Mouse (Mus musculus): ENCODE measurements around the gene Pkd1l3.

Gene Pkd1l3

DNA sequence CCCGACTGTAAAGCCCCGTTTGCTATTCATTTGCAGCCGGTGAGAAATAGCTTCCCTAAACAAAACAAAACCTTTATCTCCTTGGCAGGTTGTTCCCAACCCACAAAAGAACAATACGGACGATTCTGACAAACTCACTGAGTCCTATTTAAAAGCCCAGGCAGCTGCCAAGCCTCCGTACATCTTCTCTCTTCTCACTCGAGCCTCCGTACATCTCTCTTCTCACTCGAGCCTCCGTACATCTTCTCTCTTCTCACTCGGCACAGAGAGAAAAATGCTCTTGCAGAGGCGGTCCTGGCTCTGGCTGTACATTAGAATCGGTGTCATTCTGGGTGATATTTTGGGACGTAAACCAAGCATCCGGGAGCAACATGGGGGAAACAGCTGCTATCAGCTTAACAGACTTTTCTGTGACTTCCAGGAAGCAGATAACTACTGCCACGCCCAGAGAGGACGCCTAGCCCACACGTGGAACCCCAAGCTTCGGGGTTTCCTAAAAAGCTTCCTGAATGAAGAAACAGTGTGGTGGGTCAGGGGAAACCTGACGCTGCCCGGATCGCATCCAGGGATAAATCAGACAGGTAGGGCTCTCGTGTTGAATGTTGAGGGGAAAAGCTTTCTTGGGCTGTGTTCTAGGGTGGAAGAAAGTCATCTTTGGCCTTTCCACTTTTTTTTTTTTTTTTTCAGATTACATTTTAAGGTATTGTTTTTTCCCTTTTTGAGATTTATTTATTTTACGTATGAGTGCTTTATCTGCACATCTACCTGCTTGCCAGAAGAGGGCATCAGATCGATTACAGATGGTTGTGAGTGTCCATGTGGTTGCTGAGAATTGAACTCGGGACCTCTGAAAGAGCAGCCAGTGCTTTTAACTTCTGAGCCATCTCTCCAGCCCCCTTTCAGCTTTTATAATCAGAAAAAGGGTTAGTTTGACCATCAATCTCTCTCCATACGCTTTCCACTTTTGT is at the start of gene Pkd1l3:
Pkd1l3 (plus strand) TSS at position 275 of the 968 bp plus-strand sequence.
- DNase-seq, result no peak

DNA sequence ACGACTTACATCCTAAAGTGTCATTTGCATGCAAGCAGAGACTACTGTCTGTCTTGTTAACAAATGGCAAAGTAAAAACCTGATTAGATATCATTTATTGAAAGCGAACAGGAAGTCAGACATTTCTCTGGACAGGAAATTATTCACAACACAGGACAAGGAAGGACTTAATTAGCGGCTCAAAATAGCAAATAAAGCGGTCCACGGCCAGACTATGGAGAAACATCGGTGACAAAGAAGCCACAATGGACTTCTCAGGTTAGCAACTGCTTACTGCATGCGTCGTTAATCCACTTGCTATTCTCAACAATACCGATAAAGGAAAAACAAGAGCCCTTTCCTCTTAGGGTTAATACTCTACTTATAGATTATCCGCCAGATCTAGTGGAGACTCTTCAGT is 49.6 kb upstream of the Pkd1l3 start:
- no peak for DNase-seq

DNA sequence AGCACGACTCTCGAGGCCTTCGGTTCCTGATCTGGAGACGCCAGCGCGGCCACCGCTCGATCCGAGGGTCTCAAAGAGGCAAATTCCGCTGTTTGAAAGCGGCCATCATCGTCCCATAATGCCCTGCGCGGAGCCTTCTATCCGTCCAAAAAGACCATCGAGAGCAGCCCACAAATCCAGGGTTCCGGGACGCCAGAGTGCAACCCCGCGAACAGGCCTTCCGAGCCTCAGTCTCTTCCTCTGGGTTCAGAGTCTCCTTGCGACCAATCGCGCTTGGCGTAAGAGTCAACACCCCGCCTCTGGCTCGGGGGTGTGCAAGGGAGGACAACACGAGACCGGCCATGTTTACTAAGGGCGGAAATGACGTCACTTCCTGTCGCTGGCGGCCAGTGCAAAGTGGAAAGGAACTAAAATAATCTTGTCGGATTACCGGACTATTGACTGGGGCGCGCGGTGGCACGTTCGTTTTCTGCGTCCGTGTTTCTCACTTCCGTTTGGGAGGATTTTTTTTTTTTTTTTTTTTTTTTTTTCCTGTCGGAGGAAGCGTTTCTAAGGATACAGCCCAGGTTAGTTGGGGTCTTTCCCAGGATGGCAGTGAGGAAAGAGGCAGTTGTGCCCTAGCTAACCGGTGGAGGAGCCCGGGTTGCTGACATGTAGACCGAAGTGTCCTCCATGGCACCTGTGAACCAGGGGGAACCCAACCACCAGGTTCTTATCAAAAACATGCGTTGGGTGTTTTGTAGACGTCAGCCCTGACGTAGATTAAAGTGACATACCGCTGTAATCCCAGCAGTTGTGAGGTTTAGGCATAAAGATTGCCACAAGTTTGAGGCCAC is 48.6 kb upstream of the Pkd1l3 start, which contains the start of the genes Dhx38 and Txnl4b:
Dhx38 (minus strand) TSS at position 364 of the 836 bp plus-strand sequence.
Txnl4b (plus strand) TSS at position 395 of the 836 bp plus-strand sequence.
- DNase-seq, result peak; percentile 99

DNA sequence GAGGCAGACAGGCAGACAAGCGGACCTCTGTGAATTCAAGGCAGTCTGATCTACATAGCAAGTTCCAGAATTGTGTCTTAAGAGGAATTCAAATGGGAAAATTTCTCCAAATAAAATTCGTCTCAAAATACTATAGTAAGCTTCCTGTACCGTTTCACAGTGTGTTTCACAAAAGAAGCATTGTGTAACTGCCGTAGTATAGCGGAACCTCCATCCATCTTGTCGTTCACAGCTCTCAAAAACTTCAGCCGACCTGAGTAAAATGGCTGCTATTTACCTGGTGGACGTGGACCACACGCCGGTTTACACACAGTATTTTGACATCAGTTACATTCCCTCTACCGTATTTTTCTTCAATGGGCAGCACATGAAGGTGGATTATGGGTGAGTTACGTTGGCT is 43.2 kb upstream of the Pkd1l3 start:
- DNase-seq, result no peak

DNA sequence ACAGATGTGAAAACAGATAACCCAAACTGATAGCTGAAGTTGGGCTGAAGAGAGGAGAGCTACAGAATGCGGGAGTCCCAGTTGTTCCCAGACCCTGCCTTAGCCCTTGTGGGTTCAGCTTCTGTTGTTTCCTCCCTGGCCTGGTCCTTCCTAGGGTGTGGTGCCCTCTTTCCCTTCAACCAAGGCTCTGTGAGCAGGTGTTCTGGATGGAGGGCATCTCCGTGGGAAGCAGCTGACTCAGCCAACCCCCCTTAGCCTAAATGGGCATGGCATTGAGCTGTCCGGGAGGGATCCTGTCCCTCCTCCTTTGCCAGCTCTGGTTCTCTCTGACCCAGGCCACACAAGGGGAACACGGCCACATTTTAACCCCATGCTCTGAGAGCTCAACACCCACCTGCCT is 38.0 kb upstream of the Pkd1l3 start:
- DNase-seq, result no peak

DNA sequence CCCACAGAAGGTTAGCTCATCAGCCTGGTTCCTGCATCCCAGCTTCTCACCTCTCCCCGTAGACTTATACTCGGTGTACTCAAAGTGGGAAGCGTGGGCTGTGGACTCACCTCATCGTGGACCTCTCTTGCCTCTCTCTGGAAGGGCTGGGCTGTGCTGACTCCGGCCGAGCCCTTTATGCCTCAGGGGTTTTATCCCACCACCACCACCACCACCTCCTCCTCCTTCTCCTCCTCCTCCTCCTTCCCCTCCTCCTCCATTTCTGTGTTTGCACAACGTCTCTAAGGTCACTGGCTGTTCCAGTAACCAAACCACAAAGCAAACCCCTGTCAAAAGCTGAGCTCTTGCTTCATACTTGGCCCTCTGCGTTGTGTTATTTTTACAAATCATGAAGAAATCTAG is 35.4 kb upstream of the Pkd1l3 start, which contains the start of gene Hp:
Hp (minus strand) TSS at position 273 of the 402 bp plus-strand sequence.
- DNase-seq, result no peak

DNA sequence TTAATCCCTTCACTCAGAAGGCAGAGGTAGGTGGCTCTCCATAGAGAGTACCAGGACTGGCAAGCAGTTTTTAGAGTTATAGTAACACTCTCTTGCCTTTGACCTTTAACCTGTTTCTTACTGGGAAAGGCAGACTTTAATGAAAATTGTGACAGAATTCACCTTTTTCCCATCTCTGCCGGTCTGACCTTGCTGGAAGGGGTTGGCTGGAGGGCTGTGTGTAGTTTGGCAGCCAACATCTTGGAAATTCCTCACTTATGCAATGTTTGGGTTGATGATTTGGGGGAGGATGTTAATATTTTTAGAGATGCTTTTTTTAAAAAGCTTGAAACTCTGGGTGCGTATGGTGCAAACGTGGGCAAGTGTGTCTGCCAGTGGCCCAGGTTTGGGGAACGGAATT is 30.0 kb upstream of the Pkd1l3 start:
- DNase-seq, result no peak

DNA sequence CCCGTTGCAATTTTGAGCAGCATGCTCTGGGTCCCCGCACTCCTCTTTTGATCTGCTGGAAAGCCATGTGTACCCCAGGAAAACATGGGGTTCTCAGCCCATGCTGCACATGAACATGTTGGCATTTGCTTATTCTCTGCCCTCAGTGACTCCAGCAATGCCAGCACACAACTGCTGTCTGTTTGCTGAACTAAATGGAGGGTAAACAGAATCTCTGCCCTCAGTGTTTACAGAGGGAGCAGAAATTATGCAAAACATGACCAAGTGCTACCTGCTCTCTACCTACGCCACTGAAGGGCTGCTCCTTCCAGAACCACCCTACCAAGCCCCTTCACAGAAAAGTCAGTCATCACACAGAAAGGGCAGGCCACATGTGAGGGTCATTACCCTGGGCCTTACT is 29.5 kb upstream of the Pkd1l3 start:
- DNase-seq, result no peak

DNA sequence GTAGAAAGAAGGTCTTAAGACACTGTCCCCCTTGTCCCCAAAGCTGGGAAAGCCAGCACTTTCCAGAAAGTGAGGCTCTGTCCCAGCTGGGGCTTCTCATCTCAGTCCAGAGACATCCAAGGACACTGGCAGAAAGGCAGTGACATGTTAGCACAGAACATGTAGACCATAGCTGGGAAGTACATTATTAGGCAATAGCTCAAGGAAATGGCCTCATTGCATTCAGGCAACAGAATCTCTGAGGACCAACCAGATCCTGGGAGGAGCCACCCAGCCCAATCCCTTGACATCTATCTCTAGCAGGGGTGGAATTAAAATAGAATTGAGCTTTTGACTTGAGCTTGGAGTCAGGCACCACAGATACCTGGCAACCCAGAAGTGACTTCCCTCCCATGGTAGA is 28.7 kb upstream of the Pkd1l3 start:
- DNase-seq, result no peak

DNA sequence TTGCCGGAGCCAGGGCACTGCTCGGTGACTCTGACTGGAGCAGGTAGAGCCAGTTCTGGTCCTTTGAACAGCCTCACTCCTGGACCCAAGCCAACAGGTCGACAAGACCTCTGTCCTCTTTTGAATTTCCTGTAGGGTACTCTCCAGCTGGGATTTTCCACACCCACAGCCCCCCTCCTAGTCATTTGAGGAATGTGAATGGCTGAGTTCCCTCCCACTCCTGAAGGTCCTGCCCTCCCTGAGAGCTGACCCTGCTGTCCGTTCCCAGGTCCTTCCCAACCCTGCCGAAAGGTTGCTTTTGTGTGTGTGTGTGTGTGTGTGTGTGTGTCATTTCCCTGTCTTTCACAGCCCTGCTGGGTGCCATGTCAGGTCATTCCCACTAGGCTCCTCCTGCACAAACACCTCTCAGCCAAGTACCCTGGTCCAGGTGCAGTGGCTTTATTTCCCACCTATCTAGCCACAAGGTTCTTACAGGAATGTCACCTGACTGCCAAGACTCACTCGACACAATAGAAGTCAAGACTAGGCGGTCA is 27.3 kb upstream of the Pkd1l3 start:
- DNase-seq, result no peak

DNA sequence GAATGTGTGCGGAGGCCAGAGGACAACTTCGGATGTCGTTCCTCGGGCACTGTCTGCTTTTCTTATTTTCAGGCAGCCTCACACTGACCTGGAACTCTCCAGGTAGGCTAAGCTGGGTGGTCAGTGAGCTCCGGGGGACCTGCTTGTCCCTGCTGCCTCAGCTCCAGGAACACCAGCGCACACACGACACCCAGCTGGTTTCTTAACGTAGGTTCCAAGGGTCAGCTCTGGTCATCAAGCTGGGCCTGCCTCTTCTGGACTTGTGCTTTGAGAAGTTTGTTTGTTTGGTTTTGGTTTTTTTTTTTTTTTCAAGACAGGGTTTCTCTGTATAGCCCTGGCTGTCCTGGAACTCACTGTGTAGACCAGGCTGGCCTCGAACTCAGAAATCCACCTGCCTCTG is 23.4 kb upstream of the Pkd1l3 start:
- no peak for DNase-seq

DNA sequence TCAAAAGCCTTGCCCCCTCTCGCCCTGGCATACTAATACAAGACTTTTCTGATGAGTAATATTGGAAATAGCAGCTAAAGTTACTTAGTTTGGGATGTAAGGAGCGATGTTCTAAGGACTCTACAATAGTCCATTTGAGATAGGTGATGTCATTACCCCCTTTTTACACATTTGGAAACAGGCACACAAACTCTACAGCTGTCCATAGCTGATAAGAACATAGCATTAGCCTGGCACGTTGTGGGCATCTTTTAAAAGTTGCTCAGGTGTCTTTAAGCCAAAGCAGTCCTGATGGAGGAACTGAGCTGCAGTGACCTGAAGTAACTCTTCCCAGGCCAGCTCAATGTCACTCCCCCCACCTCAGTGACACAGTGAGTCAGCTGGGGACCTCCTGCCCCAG is 22.9 kb upstream of the Pkd1l3 start:
- DNase-seq, result no peak

DNA sequence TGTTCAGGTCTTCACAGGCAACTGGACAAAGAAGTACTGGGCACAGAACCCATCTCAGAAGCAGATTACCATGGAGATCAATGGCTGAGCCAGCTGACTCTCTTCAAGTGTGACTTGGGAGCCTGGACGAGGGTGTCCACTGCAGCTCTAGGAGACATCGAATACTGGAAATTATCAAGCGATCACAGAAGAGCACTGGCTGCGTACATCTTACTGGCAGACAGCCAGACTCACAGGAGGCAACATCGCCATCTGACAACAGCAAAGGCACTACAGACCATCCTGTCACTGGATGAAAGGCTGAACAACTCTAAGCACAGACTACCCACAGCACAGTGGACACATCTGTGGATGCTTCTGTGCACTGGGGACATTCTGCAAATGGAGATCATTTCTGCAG is 22.2 kb upstream of the Pkd1l3 start:
- DNase-seq, result no peak

DNA sequence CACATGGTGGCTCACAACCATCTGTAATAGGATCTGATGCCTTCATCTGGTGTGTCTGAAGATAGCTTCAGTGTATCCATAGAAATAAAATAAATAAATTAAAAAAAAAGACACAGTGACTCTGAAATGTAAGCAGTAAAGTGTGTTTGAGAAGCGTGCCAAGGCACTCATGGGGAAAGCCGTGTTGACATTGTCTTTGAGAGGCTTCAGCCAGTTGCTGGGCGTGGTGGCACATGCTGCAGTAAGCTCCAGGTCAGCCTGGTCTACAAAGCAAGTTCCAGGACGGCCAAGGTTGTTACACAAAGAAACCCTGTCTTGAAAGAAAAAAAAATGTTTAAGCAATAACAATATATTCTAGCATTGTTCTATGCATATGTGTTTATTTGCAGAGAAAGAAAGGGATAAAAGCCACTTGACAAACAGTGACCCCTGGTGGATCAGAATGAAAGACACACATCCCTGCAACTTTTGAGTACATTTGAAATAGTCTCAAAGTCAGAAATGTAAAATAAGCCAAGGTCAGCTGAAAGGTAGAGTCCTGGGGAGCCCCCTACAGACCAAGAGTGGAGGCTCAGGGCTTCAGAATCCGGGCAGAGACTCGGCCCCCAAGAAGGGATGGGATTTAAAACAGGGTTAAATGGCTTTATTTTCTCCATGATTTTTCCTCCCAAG is 21.1 kb upstream of the Pkd1l3 start:
- DNase-seq, result no peak

DNA sequence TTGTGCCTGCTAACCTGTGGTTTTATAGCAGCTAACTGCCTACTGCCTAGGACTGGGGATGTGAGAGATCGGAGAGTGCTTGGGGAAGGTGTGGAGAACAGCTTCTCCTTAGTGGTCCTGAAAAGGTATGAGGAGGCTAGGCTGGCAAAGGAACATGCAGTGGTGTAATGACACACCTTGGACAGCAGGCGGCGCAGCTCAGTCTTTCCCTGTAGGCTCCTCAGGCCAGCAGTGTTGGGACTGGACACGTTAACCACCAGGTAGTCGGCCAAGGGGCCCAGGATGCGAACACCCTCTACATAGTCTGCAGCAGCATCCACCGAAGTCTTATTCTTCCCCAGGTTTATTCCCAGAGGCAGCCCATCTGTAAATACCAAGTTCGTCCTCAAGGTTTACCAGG is 18.5 kb upstream of the Pkd1l3 start:
- DNase-seq, result no peak

DNA sequence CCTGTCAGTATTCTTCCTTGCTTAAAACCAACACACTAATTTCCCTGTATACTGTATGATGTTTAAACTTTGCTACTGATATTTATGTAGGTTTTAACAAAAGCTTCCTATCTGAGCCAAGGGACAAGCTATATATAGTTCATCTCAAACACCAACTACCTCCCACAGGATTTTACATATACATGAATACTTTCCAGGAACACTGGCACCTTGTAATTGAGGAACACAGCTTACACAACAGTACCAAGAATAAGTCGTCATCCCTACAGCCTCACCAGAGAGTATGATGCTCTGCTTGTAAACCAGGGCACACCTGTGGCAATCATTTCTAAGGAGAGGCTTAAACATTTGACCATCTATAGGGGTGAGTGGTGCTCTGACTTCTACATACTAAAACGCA is 7.6 kb upstream of the Pkd1l3 start:
- no peak for DNase-seq

DNA sequence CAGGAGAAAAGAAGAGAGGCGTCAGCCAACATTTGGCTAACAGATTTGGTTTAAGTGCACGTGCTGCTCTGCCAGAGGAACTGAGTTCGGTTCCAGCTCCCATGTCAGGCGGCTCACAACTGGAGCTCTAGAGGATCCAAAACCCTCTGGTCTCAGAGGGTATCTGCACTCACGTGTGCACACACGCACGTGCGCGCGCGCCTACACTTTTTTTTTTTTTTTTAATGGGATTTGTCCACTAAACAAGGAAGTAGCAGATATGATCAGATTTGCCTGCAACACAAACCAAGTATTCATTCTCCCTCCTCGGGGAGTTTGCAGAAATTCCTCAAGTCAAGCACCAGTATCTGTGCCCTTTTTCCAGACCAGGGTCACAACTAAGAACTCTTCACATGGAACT is 6.7 kb upstream of the Pkd1l3 start:
- no peak for DNase-seq

DNA sequence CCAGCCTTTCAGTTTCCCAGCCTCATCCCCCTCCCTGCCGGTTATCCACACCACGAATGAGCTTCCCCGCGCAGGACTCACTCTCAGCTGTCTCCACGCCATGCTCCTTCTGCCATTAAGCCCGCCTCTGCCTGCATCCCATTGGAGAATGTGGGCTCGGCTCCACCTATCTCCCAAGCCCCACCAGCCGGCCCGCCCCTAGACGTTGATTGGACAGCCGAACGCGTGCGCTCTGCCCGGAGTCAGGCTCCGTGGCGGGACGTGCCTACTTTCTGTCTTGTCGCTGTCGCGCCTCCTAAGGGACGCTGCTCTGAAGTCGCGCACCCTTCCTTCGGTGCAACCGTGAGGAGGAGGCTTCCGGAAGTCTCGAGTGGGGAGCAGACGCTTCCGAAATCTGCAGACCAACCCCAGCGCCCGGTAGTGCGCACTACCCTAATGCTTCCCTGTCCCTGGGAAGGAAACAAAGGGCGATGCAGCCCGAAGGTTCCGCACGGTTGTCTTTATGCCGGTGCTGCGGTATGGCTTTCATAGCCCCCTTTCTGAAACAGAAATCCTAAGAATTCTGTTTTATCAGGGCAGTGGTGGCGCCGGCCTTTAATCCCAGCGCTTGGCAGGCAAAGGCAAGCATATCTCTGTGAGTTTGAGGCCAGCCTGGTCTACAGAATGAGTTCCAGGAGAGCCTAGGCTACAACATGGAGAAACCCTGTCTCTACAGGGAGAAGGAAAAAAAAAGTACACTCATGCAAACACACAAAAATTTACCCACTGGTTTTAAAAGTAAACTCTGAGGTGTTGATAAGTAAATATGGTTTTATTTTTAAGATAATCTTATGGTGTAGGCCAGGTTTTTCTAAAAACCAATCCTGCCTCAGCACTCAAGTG is 5.8 kb upstream of the Pkd1l3 start, which contains the start of gene Dhodh:
Dhodh (minus strand) TSS at position 403 of the 882 bp plus-strand sequence.
- peak; percentile 98 for DNase-seq

DNA sequence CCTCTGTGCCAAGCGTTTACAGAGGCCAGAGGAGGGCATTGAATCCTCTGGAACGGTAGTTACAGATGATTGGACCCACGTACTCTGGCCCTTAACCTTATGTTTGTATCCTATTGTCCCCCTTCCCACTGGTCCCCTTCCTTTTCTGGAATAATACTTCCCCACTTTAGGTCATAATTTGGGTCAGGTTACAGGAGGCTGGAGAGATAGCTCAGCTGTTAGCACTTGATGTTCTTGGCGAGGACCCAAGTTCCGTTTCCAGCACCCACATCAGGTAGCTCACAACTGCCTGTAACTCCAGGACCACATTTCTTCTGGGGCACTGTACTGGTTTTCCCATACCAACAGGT is 5.2 kb upstream of the Pkd1l3 start:
- no peak for DNase-seq

DNA sequence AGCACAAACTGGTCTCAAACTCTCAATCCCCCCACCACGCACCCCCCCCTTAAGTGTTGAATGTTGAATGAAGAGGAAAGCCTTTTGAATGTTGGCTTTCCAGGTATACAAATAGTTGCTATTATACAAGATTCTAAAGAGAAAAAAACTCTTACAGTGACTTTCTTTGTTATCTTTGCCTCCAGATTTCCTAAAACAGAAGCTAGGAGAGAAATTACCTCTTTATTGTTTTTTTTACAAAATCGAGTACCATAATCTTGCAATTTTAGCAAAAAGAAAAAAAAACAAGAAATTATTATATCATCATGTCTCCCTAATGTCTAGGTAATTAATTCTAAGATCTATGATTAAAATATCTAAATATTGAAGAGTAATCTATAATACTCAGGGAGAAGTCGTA is 1.3 kb downstream of the Pkd1l3 start:
- DNase-seq, result no peak

DNA sequence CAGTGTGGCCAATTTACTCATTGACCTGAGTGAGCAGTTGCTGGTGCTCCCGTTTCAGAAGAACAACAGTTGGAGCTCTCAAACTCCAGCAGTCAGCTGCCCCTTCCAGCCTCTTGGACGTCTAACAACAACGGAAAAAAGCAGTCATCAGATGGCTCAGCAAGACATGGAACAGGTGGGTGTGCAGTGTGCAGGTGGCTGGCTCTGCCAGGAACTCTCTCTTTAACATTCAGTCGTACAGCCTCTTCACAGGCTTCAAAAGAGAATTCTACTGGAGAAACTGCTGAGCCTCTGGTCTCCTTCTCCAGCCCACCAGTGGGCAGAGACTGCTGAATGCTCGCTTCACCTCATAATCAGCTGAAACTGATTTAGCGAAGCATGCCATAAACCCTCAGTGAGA is 14.3 kb downstream of the Pkd1l3 start:
- DNase-seq, result peak; percentile 46

DNA sequence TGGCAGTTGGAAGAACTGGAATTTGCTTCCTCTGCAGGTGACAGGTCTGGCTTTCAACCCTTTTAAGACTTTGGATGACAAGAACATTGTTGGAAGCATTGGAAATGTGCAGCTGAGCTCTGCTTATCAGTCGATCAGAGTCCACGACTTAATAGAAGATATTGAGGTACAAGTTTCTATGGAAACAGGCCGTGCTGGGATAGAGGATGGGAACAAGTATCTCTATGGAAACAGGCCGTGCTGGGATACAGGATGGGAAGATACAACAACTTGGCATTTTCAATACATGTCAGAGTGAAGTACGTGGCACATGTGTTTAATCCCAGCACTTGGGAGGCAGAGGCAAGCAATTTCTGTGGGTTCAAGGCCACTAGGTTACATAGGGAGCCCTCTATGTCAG is 18.2 kb downstream of the Pkd1l3 start:
- no peak for DNase-seq
